Mouse (Mus musculus): ENCODE measurements around the gene Mier1.

- TF ChIP-seq CTCF (IDR thresholded peaks at IDR 0.05), result no peak
- TF ChIP-seq EP300 (IDR thresholded peaks at IDR 0.05; ENCODE audit: insufficient read depth, low read depth, low read length), result no peak
- TF ChIP-seq POLR2A (IDR thresholded peaks at IDR 0.05; ENCODE audit: insufficient read depth, low read depth, low read length), result no peak
These were observed 83.2 kb downstream of the Mier1 start for GRCm38 (mm10) chr4:103197401-103197800.
